8 mouse cellular contexts compared by ENCODE assay signal in the genomic region with DNA sequence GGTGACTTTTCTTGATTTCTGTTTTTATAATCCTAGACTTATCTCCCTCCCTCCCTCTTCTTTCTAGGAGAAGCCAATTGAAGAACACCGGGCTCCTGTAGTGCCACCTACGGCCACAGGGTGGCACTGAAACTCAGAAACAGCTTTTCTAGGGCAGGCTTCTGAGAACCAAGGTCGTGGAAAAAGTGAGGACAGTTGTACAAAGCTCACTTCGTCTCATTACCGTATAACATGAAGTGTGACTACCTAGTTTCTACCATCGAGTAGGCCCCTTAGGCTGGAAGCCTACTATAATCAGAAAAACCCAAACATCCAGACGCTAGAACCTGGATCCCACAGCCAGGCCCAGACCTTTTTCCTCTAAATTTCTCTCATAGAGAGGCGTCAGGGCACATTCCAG. TPM values are rescaled to one million over a fixed set of nuclear protein-coding genes. Genes with fewer than 3 reads are reported as not detected.
DNase-seq lines count a peak whose midpoint lies in the region; ATAC-seq lines count a peak whose summit lies in the region.

No protein-coding gene starts in this region.

- H3K27me3 ChIP-seq in embryonic facial prominence, embryonic 11.5 days (ENCODE audit: control insufficient read depth, insufficient read depth, low read length): no peaks in the 10 kb centered on the region
- no peaks in the 10 kb centered on the region for H3K27me3 ChIP-seq in heart, embryonic 10.5 days (ENCODE audit: insufficient read depth, poor library complexity, severe bottlenecking)
- H3K27me3 ChIP-seq in kidney, embryonic 15.5 days: no peaks in the 10 kb centered on the region
- no peaks in the 10 kb centered on the region for H3K27me3 ChIP-seq in liver, embryonic 11.5 days (replicated peaks; ENCODE audit: control insufficient read depth, insufficient read depth, low read length)
- no peaks in the 10 kb centered on the region for H3K27me3 ChIP-seq in splenic B cell, adult 2 months (ENCODE audit: control insufficient read depth, insufficient read depth, low read length, poor library complexity, severe bottlenecking)

- H3K9me3 ChIP-seq in embryonic facial prominence, embryonic 11.5 days (replicated peaks; ENCODE audit: control insufficient read depth, low read length): no peaks in the 10 kb centered on the region
- H3K9me3 ChIP-seq in heart, embryonic 10.5 days: no peaks in the 10 kb centered on the region
- no peaks in the 10 kb centered on the region for H3K9me3 ChIP-seq in kidney, embryonic 15.5 days (replicated peaks)
- no peaks in the 10 kb centered on the region for H3K9me3 ChIP-seq in liver, embryonic 11.5 days (ENCODE audit: control insufficient read depth, low read length)

- H3K27ac ChIP-seq in embryonic facial prominence, embryonic 11.5 days (replicated peaks; ENCODE audit: low read depth, low read length): no peak overlapping the region
- H3K27ac ChIP-seq in heart, embryonic 10.5 days: peak overlapping the region; percentile 82
- no peak overlapping the region for H3K27ac ChIP-seq in kidney, embryonic 15.5 days
- H3K27ac ChIP-seq in liver, embryonic 11.5 days (ENCODE audit: low read depth, low read length): 0 out of 2 replicates have a peak overlapping the region, but pooled peaks have one; percentile 16

- DNase-seq in 3T3-L1 (ENCODE audit: low read depth, low spot score): peak; percentile 97
- peak; percentile 94 for DNase-seq in adrenal gland, postnatal 10 days
- DNase-seq in embryonic facial prominence, embryonic 11.5 days (ENCODE audit: low spot score): peak; percentile 96
- DNase-seq in heart, embryonic 10.5 days (ENCODE audit: low spot score): peak; percentile 92
- peak; percentile 79 for DNase-seq in liver, embryonic 11.5 days (ENCODE audit: low spot score)
- DNase-seq in natural killer cell, adult 2 months (ENCODE audit: low spot score in 2 of 2): peak; percentile 70 to 82
- peak; percentile 91 for DNase-seq in splenic B cell, adult 2 months (ENCODE audit: low read depth, low spot score)

- ATAC-seq in embryonic facial prominence, embryonic 11.5 days (replicated peaks; ENCODE audit: insufficient number of reproducible peaks, low FRiP score, low TSS enrichment, low read depth): no peak
- no peak for ATAC-seq in kidney, embryonic 15.5 days (replicated peaks; ENCODE audit: low FRiP score)
- ATAC-seq in liver, embryonic 11.5 days (replicated peaks; ENCODE audit: low FRiP score): no peak

- H3K4me2 ChIP-seq in embryonic facial prominence, embryonic 11.5 days (ENCODE audit: low read depth, low read length): peak overlapping the region; percentile 76
- H3K4me2 ChIP-seq in kidney, embryonic 15.5 days: peak overlapping the region; percentile 89
- peak overlapping the region; percentile 88 for H3K4me2 ChIP-seq in liver, embryonic 11.5 days

- no peaks in the 10 kb centered on the region for H3K36me3 ChIP-seq in embryonic facial prominence, embryonic 11.5 days (replicated peaks; ENCODE audit: control insufficient read depth, insufficient read depth, low read depth, low read length)
- no peaks in the 10 kb centered on the region for H3K36me3 ChIP-seq in heart, embryonic 10.5 days
- no peaks in the 10 kb centered on the region for H3K36me3 ChIP-seq in kidney, embryonic 15.5 days
- H3K36me3 ChIP-seq in liver, embryonic 11.5 days (ENCODE audit: control insufficient read depth, insufficient read depth, low read length): no peaks in the 10 kb centered on the region
- H3K36me3 ChIP-seq in splenic B cell, adult 2 months (ENCODE audit: control insufficient read depth, insufficient read depth, low read length, poor library complexity, severe bottlenecking): no peaks in the 10 kb centered on the region

- no peak overlapping the region; the same call in 1 of the 2 replicates for H3K9ac ChIP-seq in embryonic facial prominence, embryonic 11.5 days (replicated peaks; ENCODE audit: low read length)
- no peak overlapping the region for H3K9ac ChIP-seq in kidney, embryonic 15.5 days
- peak overlapping the region; percentile 69; the same call in 1 of the 2 replicates for H3K9ac ChIP-seq in liver, embryonic 11.5 days (ENCODE audit: low read depth, low read length)

- H3K4me1 ChIP-seq in embryonic facial prominence, embryonic 11.5 days (ENCODE audit: control insufficient read depth, insufficient read depth, low read length): no peaks in the 10 kb centered on the region
- H3K4me1 ChIP-seq in heart, embryonic 10.5 days: peaks cover 48% of the 10 kb centered on the region
- H3K4me1 ChIP-seq in kidney, embryonic 15.5 days: peaks cover 52% of the 10 kb centered on the region
- peaks cover 32% of the 10 kb centered on the region for H3K4me1 ChIP-seq in liver, embryonic 11.5 days (replicated peaks; ENCODE audit: control insufficient read depth, insufficient read depth, low read length)

- WGBS in embryonic facial prominence, embryonic 11.5 days: 9% methylated on average over 8 of the region's 8 CpGs
- WGBS in heart, embryonic 10.5 days: 5% methylated on average over 8 of the region's 8 CpGs
- WGBS in kidney, embryonic 15.5 days: 8% methylated on average over 8 of the region's 8 CpGs
- 9% methylated on average over 8 of the region's 8 CpGs for WGBS in liver, embryonic 11.5 days

- peak overlapping the region; percentile 36 for H3K4me3 ChIP-seq in embryonic facial prominence, embryonic 11.5 days (ENCODE audit: low read depth, low read length)
- H3K4me3 ChIP-seq in heart, embryonic 10.5 days: peak overlapping the region; percentile 64
- H3K4me3 ChIP-seq in kidney, embryonic 15.5 days (replicated peaks): peak overlapping the region; percentile 47
- H3K4me3 ChIP-seq in liver, embryonic 11.5 days (ENCODE audit: low read depth, low read length): peak overlapping the region; percentile 53

RNA-seq across cellular contexts. Expression of gene Tmem107, which starts 3.6 kb away (rescaled TPM):
- 10 to 100 TPM; 13.2 to 13.8 TPM for total RNA-seq in adrenal gland, postnatal 10 days (2021)
- polyA plus RNA-seq in embryonic facial prominence, embryonic 11.5 days (2014; fragmentation: Nextera tagmentation; extraction: Ambion mirVana): 40.4 and 43.1 TPM in 2 replicates
- polyA plus RNA-seq in heart, embryonic 10.5 days (2016; fragmentation: Nextera tagmentation; extraction: Ambion mirVana): 29.1 and 30.4 TPM in 2 replicates
- 60.8 and 64.3 TPM in 2 replicates for polyA plus RNA-seq in kidney, embryonic 15.5 days (2015; fragmentation: Nextera tagmentation; extraction: Ambion mirVana)
- 39.1 and 43.5 TPM in 2 replicates for polyA plus RNA-seq in liver, embryonic 11.5 days (2014; fragmentation: Nextera tagmentation; extraction: Ambion mirVana)

RNA-seq across cellular contexts. Expression of gene Borcs6, which starts 7.4 kb away (rescaled TPM):
- total RNA-seq in adrenal gland, postnatal 10 days (2021): 10 to 100 TPM; 19.1 to 22.1 TPM
- 6.4 and 7.7 TPM in 2 replicates for polyA plus RNA-seq in embryonic facial prominence, embryonic 11.5 days (2014; fragmentation: Nextera tagmentation; extraction: Ambion mirVana)
- 8.2 and 9.0 TPM in 2 replicates for polyA plus RNA-seq in heart, embryonic 10.5 days (2016; fragmentation: Nextera tagmentation; extraction: Ambion mirVana)
- polyA plus RNA-seq in kidney, embryonic 15.5 days (2015; fragmentation: Nextera tagmentation; extraction: Ambion mirVana): 7.4 and 8.7 TPM in 2 replicates
- 5.9 and 6.6 TPM in 2 replicates for polyA plus RNA-seq in liver, embryonic 11.5 days (2014; fragmentation: Nextera tagmentation; extraction: Ambion mirVana)

RNA-seq across cellular contexts. Expression of gene Vamp2, which starts 21.3 kb away (rescaled TPM):
- total RNA-seq in adrenal gland, postnatal 10 days (2021): 100 to 1,000 TPM; 104 to 143 TPM
- polyA plus RNA-seq in embryonic facial prominence, embryonic 11.5 days (2014; fragmentation: Nextera tagmentation; extraction: Ambion mirVana): 48.8 and 61.9 TPM in 2 replicates
- 85.8 and 93.0 TPM in 2 replicates for polyA plus RNA-seq in heart, embryonic 10.5 days (2016; fragmentation: Nextera tagmentation; extraction: Ambion mirVana)
- polyA plus RNA-seq in kidney, embryonic 15.5 days (2015; fragmentation: Nextera tagmentation; extraction: Ambion mirVana): 83.5 and 101 TPM in 2 replicates
- 47.2 and 56.0 TPM in 2 replicates for polyA plus RNA-seq in liver, embryonic 11.5 days (2014; fragmentation: Nextera tagmentation; extraction: Ambion mirVana)

RNA-seq across cellular contexts. Expression of gene Aurkb, which starts 21.5 kb away (rescaled TPM):
- total RNA-seq in adrenal gland, postnatal 10 days (2021): 10 to 100 TPM; 16.2 to 22.5 TPM
- polyA plus RNA-seq in embryonic facial prominence, embryonic 11.5 days (2014; fragmentation: Nextera tagmentation; extraction: Ambion mirVana): 162 and 175 TPM in 2 replicates
- polyA plus RNA-seq in heart, embryonic 10.5 days (2016; fragmentation: Nextera tagmentation; extraction: Ambion mirVana): 110 and 147 TPM in 2 replicates
- 164 and 175 TPM in 2 replicates for polyA plus RNA-seq in kidney, embryonic 15.5 days (2015; fragmentation: Nextera tagmentation; extraction: Ambion mirVana)
- polyA plus RNA-seq in liver, embryonic 11.5 days (2014; fragmentation: Nextera tagmentation; extraction: Ambion mirVana): 168 and 170 TPM in 2 replicates

RNA-seq across cellular contexts. Expression of gene Per1, which starts 28.1 kb away (rescaled TPM):
- total RNA-seq in adrenal gland, postnatal 10 days (2021): 100 to 1,000 TPM in 1 of 2 experiments, 10 to 100 TPM in 1; 63.1 to 157 TPM
- 5.5 and 6.5 TPM in 2 replicates for polyA plus RNA-seq in embryonic facial prominence, embryonic 11.5 days (2014; fragmentation: Nextera tagmentation; extraction: Ambion mirVana)
- polyA plus RNA-seq in heart, embryonic 10.5 days (2016; fragmentation: Nextera tagmentation; extraction: Ambion mirVana): 8.0 and 8.8 TPM in 2 replicates
- polyA plus RNA-seq in kidney, embryonic 15.5 days (2015; fragmentation: Nextera tagmentation; extraction: Ambion mirVana): 12.1 and 13.7 TPM in 2 replicates
- 6.2 and 6.6 TPM in 2 replicates for polyA plus RNA-seq in liver, embryonic 11.5 days (2014; fragmentation: Nextera tagmentation; extraction: Ambion mirVana)

Comparison
In these comparisons a context has a peak if more than half of its experiments do, and no peak if none do; other contexts are left out.
1. H3K27ac ChIP-seq: peak in heart, embryonic 10.5 days (single experiment) and liver, embryonic 11.5 days (single experiment); none in embryonic facial prominence, embryonic 11.5 days (single experiment) and kidney, embryonic 15.5 days (single experiment).
2. Peak in every context shown above with its lines, with median percentiles within 50 percentile points of each other: DNase-seq, H3K4me2 ChIP-seq and H3K4me3 ChIP-seq.